Mouse (Mus musculus) C2C12 (cell line): ENCODE measurements around the gene Fiz1. TPM values are rescaled to one million over a fixed set of nuclear protein-coding genes. Genes with fewer than 3 reads are reported as not detected.
"Not testable (repeated sequence)": the region's sequence is repeated elsewhere in the genome, so short reads cannot be mapped to it uniquely, and the experiment has no call there.

Source experiments
- H3K27me3 ChIP-seq: one replicate; pipeline ENCODE4 v1.6.1; 2011; ENCODE audit not compliant: control insufficient read depth, insufficient read depth, insufficient read length
- H3K36me3 ChIP-seq: one replicate; pipeline ENCODE4 v1.6.1; 2011; ENCODE audit not compliant: control insufficient read depth, insufficient read depth
- H3K4me3 ChIP-seq: one replicate; pipeline ENCODE4 v1.5.1; 2011; ENCODE audit warnings: mild to moderate bottlenecking, control low read depth; ENCODE audit not compliant: poor library complexity, insufficient read depth, severe bottlenecking
- H3K79me2 ChIP-seq: one replicate; pipeline ENCODE4 v1.6.1; 2011; ENCODE audit not compliant: control insufficient read depth, insufficient read depth
- H3K79me3 ChIP-seq: one replicate; pipeline ENCODE4 v1.6.1; 2011; ENCODE audit warnings: low read depth, control low read depth
- H3ac ChIP-seq: one replicate; pipeline ENCODE3; 2011; ENCODE audit warnings: low read depth; ENCODE audit not compliant: control insufficient read depth, insufficient read length
- CEBPB ChIP-seq: IDR thresholded peaks from one replicate; pipeline ENCODE4 v1.6.1; 2011; ENCODE audit warnings: low read depth, mild to moderate bottlenecking, control low read depth, moderate library complexity
- CTCF ChIP-seq: IDR thresholded peaks from one replicate; pipeline ENCODE4 v1.5.1; 2011; ENCODE audit not compliant: control insufficient read depth, insufficient read depth, insufficient read length
- FOSL1 ChIP-seq: IDR thresholded peaks from one replicate; pipeline ENCODE4 v1.8.0; 2011; ENCODE audit warnings: mild to moderate bottlenecking, low read length; ENCODE audit not compliant: poor library complexity, insufficient read depth, severe bottlenecking
- MAX ChIP-seq: IDR thresholded peaks from one replicate; pipeline ENCODE4 v1.6.1; 2011; ENCODE audit warnings: mild to moderate bottlenecking, control low read depth
- MYOD1 ChIP-seq: IDR thresholded peaks from one replicate; pipeline ENCODE4 v1.6.1; 2011; ENCODE audit warnings: low read depth; ENCODE audit not compliant: control insufficient read depth, insufficient read length
- MYOG ChIP-seq: IDR thresholded peaks from one replicate; pipeline ENCODE4 v1.6.1; 2011; ENCODE audit not compliant: control insufficient read depth, insufficient read length; ENCODE audit errors: extremely low read depth
- USF1 ChIP-seq: IDR thresholded peaks from one replicate; pipeline ENCODE4 v1.6.1; 2011; ENCODE audit warnings: low read depth, mild to moderate bottlenecking, control low read depth, moderate library complexity
- polyA plus RNA-seq: library from polyadenylated mRNA; unstranded; fragments of >200 nt; fragmentation: generic; extraction: Trizol; gene quantifications from one replicate; pipeline ENCODE4 v1.2.1, GENCODE M21; 2012; ENCODE audit warnings: missing spikeins

Gene Fiz1
- polyA plus RNA-seq, 1 experiment, result 30.6 TPM

DNA sequence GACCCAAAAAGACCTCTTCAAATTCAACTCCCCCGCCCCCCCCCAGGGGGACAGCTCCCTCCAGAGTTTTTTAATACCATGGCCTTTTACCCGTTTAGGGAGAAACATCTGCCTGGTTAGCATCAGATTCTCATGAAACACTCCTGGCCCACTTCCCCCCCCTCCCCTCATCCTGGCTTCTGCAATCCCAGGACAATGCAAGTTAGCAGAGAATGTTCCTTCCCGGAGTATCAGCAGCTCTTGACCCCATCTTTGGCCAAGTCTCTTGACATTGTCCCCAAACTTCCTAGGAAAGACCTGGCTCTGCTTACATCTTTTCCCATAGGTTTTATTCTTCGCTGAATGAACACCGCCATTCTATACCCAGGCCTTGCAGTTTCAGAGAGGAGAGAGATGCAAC lies 6.7 kb upstream of the Fiz1 start:
- Histone ChIP-seq H3K79me3 (peaks cover 45% of the 10 kb centered on the region), H3K4me3 (peak overlapping the region; percentile 69), H3K36me3 (peaks cover 48% of the 10 kb centered on the region), H3ac (peak overlapping the region; percentile 91), H3K79me2 (peaks cover 68% of the 10 kb centered on the region), H3K27me3 (no peaks in the 10 kb centered on the region)
- TF ChIP-seq USF1, result no peak
- no peak for TF ChIP-seq MYOD1
- no peak for TF ChIP-seq MYOG
- TF ChIP-seq MAX, result no peak
- no peak for TF ChIP-seq CTCF

DNA sequence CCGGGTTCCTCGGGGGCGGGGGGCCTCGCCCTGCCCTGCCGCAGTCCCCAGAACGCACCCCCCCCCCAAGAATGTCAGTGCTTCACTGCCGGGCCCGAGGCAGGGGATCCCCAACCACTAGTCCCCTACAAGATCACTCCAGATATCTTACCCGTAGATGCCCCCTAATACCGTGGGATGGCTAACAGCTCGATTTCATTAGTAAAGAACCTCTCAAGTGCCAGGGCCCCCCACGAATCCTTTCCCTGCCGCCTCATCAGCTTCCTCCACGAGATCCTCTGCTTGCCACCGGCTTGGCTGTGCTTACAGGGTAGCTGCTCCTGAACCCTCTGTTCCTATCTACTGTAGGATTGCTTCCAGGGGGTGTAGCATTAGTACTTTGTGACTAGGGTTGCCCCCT lies 6.2 kb upstream of the Fiz1 start:
- TF ChIP-seq MYOD1 (no peak), CEBPB (no peak), MYOG (no peak), MAX (no peak), USF1 (no peak), FOSL1 (no peak), CTCF (no peak)
- H3K36me3 ChIP-seq, result peaks cover 43% of the 10 kb centered on the region
- peaks cover 63% of the 10 kb centered on the region for H3K79me2 ChIP-seq
- peaks cover 42% of the 10 kb centered on the region for H3K79me3 ChIP-seq
- no peaks in the 10 kb centered on the region for H3K27me3 ChIP-seq
- H3ac ChIP-seq, result peak overlapping the region; percentile 91
- H3K4me3 ChIP-seq, result peak overlapping the region; percentile 69

DNA sequence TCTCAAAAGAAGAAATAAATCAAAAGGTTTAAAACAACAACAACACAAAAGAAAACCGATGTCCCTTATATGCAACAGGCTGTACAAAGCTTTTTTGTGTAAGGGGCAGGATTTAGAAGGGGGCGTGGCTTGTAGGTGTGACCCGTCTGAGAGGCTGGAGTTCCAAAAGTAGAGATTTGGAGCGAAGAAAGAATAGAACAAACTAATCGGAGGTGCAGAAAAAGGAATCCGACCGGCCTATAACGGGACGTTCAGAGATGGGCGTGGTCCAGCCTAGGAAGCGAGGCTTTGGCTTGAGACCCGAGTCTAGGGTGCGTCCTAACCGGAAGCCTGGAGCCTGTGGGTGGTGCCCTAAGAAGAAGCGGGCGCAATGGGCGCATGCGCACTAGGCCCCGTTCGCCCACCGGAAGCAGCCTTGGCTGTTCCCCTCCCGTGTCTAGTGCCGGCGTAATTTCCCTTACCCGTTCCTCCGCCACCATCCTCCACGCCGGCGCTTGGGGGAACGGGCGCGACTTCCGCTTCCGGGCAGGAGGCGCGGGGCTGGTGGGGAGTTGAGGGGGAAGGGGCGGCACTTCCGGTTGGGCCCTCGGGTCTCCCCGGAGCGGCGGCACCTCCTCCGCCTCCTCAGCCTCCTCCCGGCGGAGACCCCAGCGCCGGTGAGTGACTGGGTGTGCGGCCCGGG lies 5.6 kb upstream of the Fiz1 start, which contains the start of the genes Zfp865 and Ccdc106:
Gene Zfp865, plus strand, starts transcription at position 377 of the 682 bp plus-strand sequence.
Gene Ccdc106, plus strand, starts transcription at position 554 of the 682 bp plus-strand sequence.
- H3K4me3 ChIP-seq, result peak within 1 kb of the TSS; percentile 69
- peaks cover 57% of the 10 kb centered on the region for H3K79me2 ChIP-seq
- H3K27me3 ChIP-seq, result no peaks in the 10 kb centered on the region
- TF ChIP-seq MAX, result peak; percentile 24
- TF ChIP-seq CEBPB, result no peak
- peaks cover 38% of the 10 kb centered on the region for H3K36me3 ChIP-seq
- peaks cover 38% of the 10 kb centered on the region for H3K79me3 ChIP-seq
- peak within 1 kb of the TSS; percentile 91 for H3ac ChIP-seq

DNA sequence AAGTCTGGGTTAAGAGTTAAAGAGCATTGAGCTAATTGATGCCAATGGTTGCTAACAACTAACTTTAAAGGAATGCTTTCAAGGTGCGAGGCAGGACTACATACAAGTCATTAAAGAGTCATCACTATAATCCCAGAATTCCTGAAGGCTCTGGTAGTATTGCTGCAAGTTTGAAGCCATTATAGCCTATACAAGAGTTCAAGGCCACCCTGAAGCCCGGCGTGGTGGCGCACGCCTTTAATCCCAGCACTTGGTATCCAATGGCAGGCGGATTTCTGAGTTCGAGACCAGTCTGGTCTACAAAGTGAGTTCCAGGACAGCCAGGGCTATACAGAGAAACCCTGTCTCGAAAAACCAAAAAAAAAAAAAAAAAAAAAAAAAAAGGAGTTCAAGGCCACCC lies 5.1 kb upstream of the Fiz1 start:
- H3K27me3 ChIP-seq, result not testable (repeated sequence)
- Histone ChIP-seq H3K4me3 (peak overlapping the region; percentile 29), H3K36me3 (peaks cover 34% of the 10 kb centered on the region), H3ac (peak overlapping the region; percentile 23), H3K79me3 (peaks cover 34% of the 10 kb centered on the region), H3K79me2 (peaks cover 52% of the 10 kb centered on the region)

DNA sequence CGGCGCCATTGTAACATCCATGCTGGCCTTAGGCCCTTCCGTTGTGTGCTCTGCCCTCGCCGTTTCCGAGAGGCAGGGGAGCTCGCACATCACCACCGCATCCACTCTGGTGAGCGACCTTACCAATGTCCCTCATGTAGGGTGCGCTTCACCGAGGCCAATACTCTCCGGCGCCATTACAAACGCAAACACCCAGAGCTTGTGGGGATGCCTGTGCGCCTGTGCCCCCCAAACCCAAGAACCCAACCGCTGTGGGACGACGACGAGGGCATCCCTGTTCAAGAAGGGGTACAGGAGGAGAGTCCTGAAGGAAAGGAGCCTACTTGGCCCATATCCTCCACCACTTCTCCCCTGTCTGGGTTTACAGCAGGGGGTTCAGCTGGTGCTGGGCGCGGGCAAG lies 3.4 kb upstream of the Fiz1 start:
- Histone ChIP-seq H3K36me3 (peaks cover 22% of the 10 kb centered on the region), H3K4me3 (no peak overlapping the region), H3ac (no peak overlapping the region), H3K79me3 (peaks cover 27% of the 10 kb centered on the region), H3K27me3 (no peaks in the 10 kb centered on the region), H3K79me2 (peaks cover 39% of the 10 kb centered on the region)
- TF ChIP-seq MYOD1 (no peak), MYOG (no peak), CEBPB (no peak), CTCF (no peak), FOSL1 (no peak), MAX (no peak), USF1 (no peak)

DNA sequence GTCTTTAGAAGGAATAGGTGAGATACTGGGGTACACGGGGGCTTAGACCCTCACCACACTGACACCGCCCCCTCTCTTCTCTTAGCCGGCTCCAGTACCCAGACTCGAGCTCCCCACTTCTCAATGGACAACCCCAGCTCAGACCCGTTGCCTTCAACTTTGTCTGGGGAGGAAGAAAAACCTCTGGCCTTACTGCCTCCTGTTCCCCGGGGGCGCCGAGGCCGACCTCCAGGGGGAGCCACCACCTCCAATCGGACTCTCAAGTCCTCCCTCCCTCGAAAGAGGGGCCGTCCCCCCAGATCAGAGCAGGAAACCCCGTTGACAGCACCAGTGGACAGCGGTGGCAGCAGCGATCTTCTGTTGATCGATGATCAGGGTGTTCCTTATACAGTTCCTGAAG lies 2.9 kb upstream of the Fiz1 start:
- Histone ChIP-seq H3K79me2 (peaks cover 37% of the 10 kb centered on the region), H3K4me3 (no peak overlapping the region), H3K79me3 (peaks cover 21% of the 10 kb centered on the region), H3ac (no peak overlapping the region), H3K27me3 (no peaks in the 10 kb centered on the region), H3K36me3 (peaks cover 20% of the 10 kb centered on the region)
- TF ChIP-seq MAX (no peak), FOSL1 (no peak), CTCF (no peak), CEBPB (no peak), MYOG (no peak), MYOD1 (no peak), USF1 (no peak)
